Mouse (Mus musculus) cortical plate, adult 2 months (tissue): Measurements from ENCODE around the gene Smtnl2.

Experiments
- CTCF ChIP-seq: fragments of 200-500 bp; IDR thresholded peaks from 2 replicates; pipeline ENCODE4 v1.5.1; 2011; ENCODE audit warnings: mild to moderate bottlenecking, control low read depth, low read length; ENCODE audit not compliant: insufficient read depth; ENCODE audit errors: extremely low read depth
- POLR2A ChIP-seq: fragments of 200-500 bp; IDR thresholded peaks from 2 replicates; pipeline ENCODE4 v1.6.1; 2011; ENCODE audit warnings: mild to moderate bottlenecking, low read length, control low read depth; ENCODE audit not compliant: insufficient read depth; ENCODE audit errors: extremely low read depth

DNA sequence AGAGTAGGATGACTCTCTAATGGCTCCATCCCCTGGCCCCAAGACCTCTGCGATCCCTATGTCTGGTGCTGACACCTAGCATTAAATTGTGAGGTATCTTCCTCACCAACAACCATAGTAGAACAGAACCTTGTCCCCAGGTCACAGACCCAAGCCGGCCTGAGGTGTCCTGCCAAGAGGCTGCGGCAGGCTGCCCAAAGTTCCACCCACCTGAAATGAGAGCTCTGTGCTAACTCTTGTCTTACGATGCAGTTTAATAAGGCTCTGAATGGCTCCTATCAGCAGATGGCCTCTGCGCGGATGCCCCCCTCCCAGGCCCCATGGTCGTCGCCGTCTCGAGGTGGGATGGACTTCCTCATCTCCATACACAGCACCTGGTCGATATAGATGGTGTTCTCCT, 67.0 kb downstream of the Smtnl2 start:
- no peak for TF ChIP-seq POLR2A
- TF ChIP-seq CTCF: no peak
